7 mouse cellular contexts compared by ENCODE assay signal in genomic region chr16:32646014-32646413, GRCm38 (mm10). TPM values are rescaled to one million over a fixed set of nuclear protein-coding genes. Genes with fewer than 3 reads are reported as not detected.
A peak's percentile ranks its signal among the peaks of the same experiment; 100 is the strongest.
DNase-seq lines count a peak whose midpoint lies in the region; ATAC-seq and TF ChIP-seq lines count a peak whose summit lies in the region.

No protein-coding gene starts in this region.

- H3K27me3 ChIP-seq in lung, embryonic 16.5 days (ENCODE audit: control insufficient read depth, insufficient read depth, low read depth, low read length): no peaks in the 10 kb centered on the region
- H3K27me3 ChIP-seq in forebrain, embryonic 10.5 days (ENCODE audit: poor library complexity, severe bottlenecking): no peaks in the 10 kb centered on the region
- H3K27me3 ChIP-seq in intestine, postnatal 0 days (replicated peaks; ENCODE audit: control insufficient read depth, insufficient read depth, low read length): no peaks in the 10 kb centered on the region
- H3K27me3 ChIP-seq in neural tube, embryonic 14.5 days (ENCODE audit: control insufficient read depth, insufficient read depth, low read length): no peaks in the 10 kb centered on the region; the same call in 1 of the 2 replicates

- peak overlapping the region; percentile 98 for H3K4me2 ChIP-seq in lung, embryonic 16.5 days (ENCODE audit: low read depth, low read length)
- peak overlapping the region; percentile 97 for H3K4me2 ChIP-seq in intestine, postnatal 0 days (replicated peaks; ENCODE audit: low read depth)
- peak overlapping the region; percentile 85 for H3K4me2 ChIP-seq in neural tube, embryonic 14.5 days (ENCODE audit: low read depth, low read length)

- no peak for DNase-seq in lung, postnatal 25 days (ENCODE audit: low spot score)
- DNase-seq in forebrain, embryonic 10.5 days (ENCODE audit: extremely low spot score, low spot score): no peak
- no peak for DNase-seq in cerebellum, adult 11 months
- DNase-seq in layer of hippocampus, postnatal 14 days (ENCODE audit: low spot score in 2 of 2): no peak

- H3K9me3 ChIP-seq in lung, embryonic 16.5 days (ENCODE audit: control insufficient read depth, low read length): no peaks in the 10 kb centered on the region
- H3K9me3 ChIP-seq in forebrain, embryonic 10.5 days: no peaks in the 10 kb centered on the region
- H3K9me3 ChIP-seq in intestine, postnatal 0 days (ENCODE audit: control insufficient read depth): no peaks in the 10 kb centered on the region
- no peaks in the 10 kb centered on the region for H3K9me3 ChIP-seq in neural tube, embryonic 14.5 days (ENCODE audit: control insufficient read depth, low read length)

- H3K4me1 ChIP-seq in lung, embryonic 16.5 days (replicated peaks; ENCODE audit: control insufficient read depth, insufficient read depth, low read length): peaks cover 28% of the 10 kb centered on the region
- peaks cover 41% of the 10 kb centered on the region for H3K4me1 ChIP-seq in forebrain, embryonic 10.5 days
- H3K4me1 ChIP-seq in intestine, postnatal 0 days (replicated peaks; ENCODE audit: control insufficient read depth, insufficient read depth, low read length): peaks cover 9% of the 10 kb centered on the region; the same call in 1 of the 2 replicates
- peaks cover 18% of the 10 kb centered on the region for H3K4me1 ChIP-seq in neural tube, embryonic 14.5 days (ENCODE audit: control insufficient read depth, insufficient read depth, low read length)

- peak overlapping the region; percentile 69 for H3K27ac ChIP-seq in lung, embryonic 16.5 days (ENCODE audit: low read length)
- H3K27ac ChIP-seq in forebrain, embryonic 10.5 days: no peak overlapping the region
- no peak overlapping the region for H3K27ac ChIP-seq in intestine, postnatal 0 days (ENCODE audit: low read depth, low read length)
- no peak overlapping the region for H3K27ac ChIP-seq in neural tube, embryonic 14.5 days (ENCODE audit: low read depth, low read length)

- no peaks in the 10 kb centered on the region for H3K36me3 ChIP-seq in lung, embryonic 16.5 days (ENCODE audit: control insufficient read depth, insufficient read depth, low read length)
- H3K36me3 ChIP-seq in forebrain, embryonic 10.5 days (replicated peaks): peaks cover 3% of the 10 kb centered on the region
- no peaks in the 10 kb centered on the region for H3K36me3 ChIP-seq in intestine, postnatal 0 days (ENCODE audit: control insufficient read depth, insufficient read depth)
- H3K36me3 ChIP-seq in neural tube, embryonic 14.5 days (ENCODE audit: control insufficient read depth, insufficient read depth, low read length): no peaks in the 10 kb centered on the region

- WGBS in lung, embryonic 16.5 days: 52% methylated on average over 9 of the region's 9 CpGs
- WGBS in forebrain, embryonic 10.5 days: 90% methylated on average over 9 of the region's 9 CpGs
- 60% methylated on average over 9 of the region's 9 CpGs for WGBS in intestine, postnatal 0 days
- 89% methylated on average over 9 of the region's 9 CpGs for WGBS in neural tube, embryonic 14.5 days

- no peak for TF ChIP-seq CTCF in intestine, postnatal 0 days (IDR thresholded peaks at IDR 0.05; ENCODE audit: low read depth)

- peak overlapping the region; percentile 93 for H3K9ac ChIP-seq in lung, embryonic 16.5 days (ENCODE audit: low read length)
- H3K9ac ChIP-seq in intestine, postnatal 0 days (ENCODE audit: low read depth, low read length): no peak overlapping the region
- H3K9ac ChIP-seq in neural tube, embryonic 14.5 days (replicated peaks; ENCODE audit: low read depth, low read length): no peak overlapping the region

- peak overlapping the region; percentile 90 for H3K4me3 ChIP-seq in lung, embryonic 16.5 days (ENCODE audit: low read length)
- H3K4me3 ChIP-seq in forebrain, embryonic 10.5 days: peak overlapping the region; percentile 96
- peak overlapping the region; percentile 75; the same call in 1 of the 2 replicates for H3K4me3 ChIP-seq in intestine, postnatal 0 days (ENCODE audit: low read depth, low read length)
- H3K4me3 ChIP-seq in neural tube, embryonic 14.5 days (ENCODE audit: low read depth, low read length): peak overlapping the region; percentile 89; the same call in 1 of the 2 replicates

- no peak for ATAC-seq in lung, embryonic 16.5 days (ENCODE audit: low read depth)
- ATAC-seq in intestine, postnatal 0 days: no peak
- ATAC-seq in neural tube, embryonic 14.5 days (ENCODE audit: low read depth): no peak

RNA-seq across cellular contexts. Expression of gene Tnk2, which starts 2.3 kb away (rescaled TPM):
- 15.4 and 18.0 TPM in 2 replicates for polyA plus RNA-seq in lung, embryonic 16.5 days (2015; fragmentation: Nextera tagmentation; extraction: Ambion mirVana)
- polyA plus RNA-seq in forebrain, embryonic 10.5 days (2016; fragmentation: Nextera tagmentation; extraction: Ambion mirVana): 10.1 and 11.0 TPM in 2 replicates
- 8.0 and 9.6 TPM in 2 replicates for polyA plus RNA-seq in intestine, postnatal 0 days (2015; fragmentation: Nextera tagmentation; extraction: Ambion mirVana)
- polyA plus RNA-seq in neural tube, embryonic 14.5 days (2014; fragmentation: Nextera tagmentation; extraction: Ambion mirVana): 18.7 and 23.9 TPM in 2 replicates
- total RNA-seq in layer of hippocampus, postnatal 14 days (2021): 100 to 1,000 TPM; 120 to 124 TPM

RNA-seq across cellular contexts. Expression of gene Tfrc, which starts 37.3 kb away (rescaled TPM):
- 57.3 and 58.4 TPM in 2 replicates for polyA plus RNA-seq in lung, embryonic 16.5 days (2015; fragmentation: Nextera tagmentation; extraction: Ambion mirVana)
- polyA plus RNA-seq in forebrain, embryonic 10.5 days (2016; fragmentation: Nextera tagmentation; extraction: Ambion mirVana): 71.3 and 72.0 TPM in 2 replicates
- 23.1 and 23.7 TPM in 2 replicates for polyA plus RNA-seq in intestine, postnatal 0 days (2015; fragmentation: Nextera tagmentation; extraction: Ambion mirVana)
- polyA plus RNA-seq in neural tube, embryonic 14.5 days (2014; fragmentation: Nextera tagmentation; extraction: Ambion mirVana): 43.6 and 72.1 TPM in 2 replicates
- total RNA-seq in layer of hippocampus, postnatal 14 days (2021): 100 to 1,000 TPM in 1 of 2 experiments, 10 to 100 TPM in 1; 83.5 to 111 TPM
